Mouse (Mus musculus): ENCODE measurements around the gene Myl3.

Myl3 gene

DNA sequence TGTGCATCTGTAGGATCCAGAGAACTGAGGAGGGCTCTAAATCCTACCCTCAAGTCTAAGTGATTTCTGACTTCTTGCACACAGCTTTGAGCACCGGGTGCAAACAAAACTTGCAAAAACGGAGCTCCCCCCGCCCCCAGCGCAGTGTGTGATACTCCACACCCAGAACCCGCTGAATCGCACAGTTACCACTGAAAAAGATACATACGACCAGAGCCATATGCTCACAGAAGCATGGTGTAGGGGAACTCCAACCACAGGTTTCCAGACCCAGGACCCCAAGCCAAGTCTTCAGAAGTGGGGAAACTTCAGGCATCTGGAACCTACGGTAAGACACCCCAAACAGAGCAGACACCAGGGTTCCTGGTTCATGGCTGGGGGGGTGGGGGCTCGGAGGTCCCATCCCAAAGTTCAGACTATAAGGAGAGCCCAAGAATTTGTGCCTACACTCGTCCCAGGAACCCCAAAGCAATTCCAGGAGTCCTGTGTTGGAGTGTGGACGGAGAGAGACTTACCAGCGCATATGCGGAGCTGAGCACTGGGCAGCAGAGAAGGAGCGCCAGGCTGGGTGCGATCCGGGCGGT lies at the start of gene Myl3:
Gene Myl3, plus strand, starts transcription at position 151 of the 584 bp plus-strand sequence.
- no peak for TF ChIP-seq GATA4 (IDR thresholded peaks at IDR 0.05; ENCODE audit: insufficient replicate concordance, low read length)

DNA sequence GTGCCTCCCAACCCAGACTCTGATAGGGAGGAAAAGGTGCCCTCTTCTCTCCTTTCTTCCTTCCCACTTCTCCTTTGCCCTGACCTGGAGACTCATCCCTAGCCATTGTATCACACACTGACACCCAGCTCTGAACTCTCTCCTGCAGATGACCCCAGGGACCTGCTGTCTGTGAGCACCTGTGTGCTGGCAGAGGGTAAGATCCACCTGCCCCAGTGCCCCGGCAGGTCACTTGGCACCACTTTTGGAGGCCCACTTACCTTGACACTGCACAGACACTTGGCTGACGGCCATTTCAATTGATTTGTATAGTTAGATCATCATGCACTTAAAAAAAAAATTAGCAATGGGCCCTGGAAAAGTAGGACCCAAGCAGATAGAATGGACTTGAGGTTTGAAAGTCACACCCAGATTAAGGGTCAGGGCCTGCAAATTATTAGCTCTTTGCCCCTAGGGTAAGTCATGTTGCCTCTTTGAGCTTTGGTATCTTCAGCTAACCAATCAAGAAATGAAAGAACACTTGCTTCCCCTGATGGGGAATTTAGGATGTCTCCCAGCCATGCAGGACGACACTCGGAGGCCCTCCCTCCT lies 46.4 kb upstream of the Myl3 start:
- TF ChIP-seq GATA4 (IDR thresholded peaks at IDR 0.05; ENCODE audit: insufficient replicate concordance, low read length), result no peak

DNA sequence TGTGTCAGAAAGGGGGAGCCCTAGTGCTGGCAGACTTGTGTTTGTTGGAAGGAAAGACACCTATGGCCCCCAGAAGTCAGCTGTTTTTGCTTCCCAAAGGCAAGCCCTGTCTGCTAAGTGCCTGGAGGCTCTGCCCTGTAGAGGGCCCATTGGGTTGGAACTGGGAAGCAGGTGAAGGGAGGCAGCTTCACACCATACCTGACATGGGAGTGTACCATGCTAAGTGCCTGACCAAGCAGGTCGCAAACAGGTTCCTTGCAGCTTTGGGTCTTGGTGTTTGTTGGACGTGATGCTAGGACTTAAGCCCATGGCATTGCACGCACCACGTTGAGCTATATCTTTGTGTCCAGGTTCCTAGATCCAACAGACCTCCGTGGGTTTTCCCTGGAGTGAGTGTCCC lies 45.2 kb upstream of the Myl3 start:
- no peak for TF ChIP-seq GATA4 (IDR thresholded peaks at IDR 0.05; ENCODE audit: insufficient replicate concordance, low read length)

DNA sequence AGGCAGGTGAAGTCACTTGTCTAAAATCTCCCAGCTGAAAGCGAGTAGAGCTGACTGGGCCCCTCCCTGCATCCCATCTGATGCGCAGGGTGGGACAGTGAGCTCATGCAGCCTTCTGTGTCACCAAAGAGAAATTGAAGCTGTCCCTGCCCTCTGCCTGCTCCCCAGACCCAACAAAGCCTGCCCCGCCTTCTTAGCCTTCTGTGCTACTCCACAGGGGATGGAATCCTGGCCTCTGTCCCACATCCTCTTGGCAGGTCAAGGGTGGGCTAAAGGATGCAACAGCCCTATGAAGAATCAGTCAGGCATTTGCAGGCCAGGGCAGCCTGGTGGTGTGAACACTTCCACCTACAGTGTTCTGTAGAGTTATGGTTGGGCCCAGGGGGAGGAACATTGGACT lies 44.2 kb upstream of the Myl3 start:
- TF ChIP-seq GATA4 (IDR thresholded peaks at IDR 0.05; ENCODE audit: insufficient replicate concordance, low read length), result no peak

DNA sequence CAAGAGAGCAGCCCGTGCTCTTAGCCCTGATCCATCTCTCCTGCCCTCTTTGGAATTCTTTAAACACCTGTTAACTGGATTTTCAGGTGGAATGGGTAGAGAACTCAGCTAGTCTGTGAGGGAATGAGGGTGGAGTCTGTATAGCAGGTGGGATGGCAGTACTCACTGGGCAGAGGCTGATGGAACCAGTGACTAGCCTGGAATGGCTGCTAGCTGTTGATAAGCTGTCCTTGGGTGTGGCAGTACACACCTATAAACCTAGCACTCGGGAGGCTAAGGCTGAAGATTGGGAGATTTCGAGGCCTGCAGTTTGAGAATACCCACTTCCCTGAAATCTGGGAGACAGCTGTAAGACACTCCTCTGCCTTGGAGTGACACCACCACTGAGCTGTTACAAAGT lies 42.1 kb upstream of the Myl3 start:
- TF ChIP-seq GATA4 (IDR thresholded peaks at IDR 0.05; ENCODE audit: insufficient replicate concordance, low read length), result no peak

DNA sequence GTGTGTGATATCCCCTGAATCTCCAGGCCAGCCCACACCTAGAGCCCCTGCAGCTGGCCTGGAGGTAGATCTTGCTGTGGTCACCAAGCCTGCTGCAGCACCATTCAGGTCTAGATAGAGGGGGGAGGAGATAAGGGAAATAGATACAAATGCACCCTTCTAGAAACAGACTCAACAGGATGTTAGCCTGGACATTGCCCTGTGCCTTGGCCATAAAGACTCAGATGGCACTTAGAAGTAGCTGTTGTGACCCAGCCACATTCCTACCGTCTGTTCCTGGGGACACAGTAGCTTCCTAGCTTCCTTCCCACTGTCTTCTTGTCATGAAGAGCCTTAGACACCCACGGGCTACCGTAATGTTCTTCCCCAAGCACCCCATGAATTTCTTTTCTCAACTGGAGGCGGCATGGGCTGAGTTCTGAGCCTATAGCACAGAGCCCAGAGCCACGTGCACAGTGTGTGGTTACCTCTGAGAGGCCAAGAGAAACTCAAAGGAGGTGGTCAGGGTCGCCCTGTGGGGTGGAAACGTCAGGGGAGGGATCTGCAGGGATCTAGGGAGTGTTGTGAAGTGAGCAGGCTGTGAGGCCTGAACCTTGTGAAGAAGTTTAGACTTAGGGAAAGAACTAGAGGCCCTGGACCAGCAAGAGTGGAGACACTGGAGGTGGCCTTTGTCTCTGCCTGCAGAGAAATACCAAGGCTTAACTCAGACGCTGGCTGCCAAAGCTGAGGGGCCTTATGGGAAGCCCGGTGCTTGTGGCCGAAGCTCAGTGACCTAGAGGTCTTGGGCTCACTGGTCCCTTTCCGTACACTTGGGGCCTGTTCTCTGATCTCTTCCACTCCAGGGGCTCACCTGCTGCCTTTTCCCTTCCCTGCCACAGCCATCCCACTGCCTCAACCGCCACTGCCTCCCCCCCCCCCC lies 40.3 kb upstream of the Myl3 start:
- TF ChIP-seq GATA4 (IDR thresholded peaks at IDR 0.05; ENCODE audit: insufficient replicate concordance, low read length), result no peak

DNA sequence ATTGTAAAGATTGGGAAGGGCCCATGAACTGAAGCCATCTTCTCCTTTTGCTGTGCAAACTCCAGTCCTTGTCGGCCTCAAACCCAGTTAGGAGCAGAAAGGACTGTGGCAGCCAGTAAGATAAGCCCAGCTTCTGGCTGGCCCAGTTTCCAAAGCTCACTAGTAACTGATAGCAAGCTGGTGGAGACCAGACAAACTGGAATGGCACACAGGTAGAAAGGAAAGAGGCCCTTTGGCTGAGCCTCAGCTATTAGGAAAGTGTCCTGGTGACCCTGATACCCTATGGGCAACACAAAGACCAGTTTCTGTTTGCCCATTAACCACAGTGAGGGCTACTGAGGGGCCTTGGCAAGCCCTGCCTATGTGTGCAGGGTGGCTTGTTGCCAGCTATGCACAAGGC lies 38.8 kb upstream of the Myl3 start:
- peak; percentile 80; the same call in 1 of the 2 replicates for TF ChIP-seq GATA4 (IDR thresholded peaks at IDR 0.05; ENCODE audit: insufficient replicate concordance, low read length)

DNA sequence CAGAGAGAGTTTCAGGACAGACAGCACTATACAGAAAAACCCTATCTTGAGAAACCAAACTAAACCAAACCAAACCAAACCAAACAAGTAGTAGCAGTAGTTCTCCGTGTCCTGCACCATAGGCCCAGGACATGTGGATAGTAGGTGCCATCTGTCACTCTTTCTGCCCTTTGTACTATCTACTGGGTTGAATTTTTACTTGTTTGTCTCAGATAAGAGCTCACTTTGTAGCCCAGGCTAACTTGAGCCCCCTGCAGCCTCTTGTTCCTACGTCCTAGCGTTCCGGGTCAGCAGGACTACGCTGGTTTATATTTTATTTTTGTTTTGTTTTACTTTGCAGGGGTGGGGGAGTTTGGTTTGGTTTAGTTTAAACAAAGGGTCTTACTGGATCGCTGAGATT lies 37.7 kb upstream of the Myl3 start:
- TF ChIP-seq GATA4 (IDR thresholded peaks at IDR 0.05; ENCODE audit: insufficient replicate concordance, low read length), result no peak

DNA sequence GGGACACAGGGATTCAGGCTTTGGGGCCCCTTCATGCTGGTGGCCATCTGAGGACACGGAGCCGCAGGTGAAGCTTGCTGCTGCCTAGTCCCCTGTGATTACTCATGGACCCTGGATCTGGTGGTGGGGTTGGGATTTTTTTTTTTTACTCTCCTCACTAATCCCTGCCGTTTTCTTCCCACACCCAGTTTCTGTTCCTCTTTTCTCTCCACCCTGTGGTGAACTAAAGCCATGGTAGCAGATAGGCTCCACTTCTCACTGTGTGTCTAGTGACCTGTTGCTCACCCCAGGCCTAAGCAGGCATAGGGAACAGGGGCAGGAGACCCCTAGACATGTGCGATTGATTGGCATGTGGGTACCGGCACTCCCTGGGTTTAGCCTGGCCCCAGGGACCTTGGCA lies 34.9 kb upstream of the Myl3 start:
- TF ChIP-seq GATA4 (IDR thresholded peaks at IDR 0.05; ENCODE audit: insufficient replicate concordance, low read length), result no peak

DNA sequence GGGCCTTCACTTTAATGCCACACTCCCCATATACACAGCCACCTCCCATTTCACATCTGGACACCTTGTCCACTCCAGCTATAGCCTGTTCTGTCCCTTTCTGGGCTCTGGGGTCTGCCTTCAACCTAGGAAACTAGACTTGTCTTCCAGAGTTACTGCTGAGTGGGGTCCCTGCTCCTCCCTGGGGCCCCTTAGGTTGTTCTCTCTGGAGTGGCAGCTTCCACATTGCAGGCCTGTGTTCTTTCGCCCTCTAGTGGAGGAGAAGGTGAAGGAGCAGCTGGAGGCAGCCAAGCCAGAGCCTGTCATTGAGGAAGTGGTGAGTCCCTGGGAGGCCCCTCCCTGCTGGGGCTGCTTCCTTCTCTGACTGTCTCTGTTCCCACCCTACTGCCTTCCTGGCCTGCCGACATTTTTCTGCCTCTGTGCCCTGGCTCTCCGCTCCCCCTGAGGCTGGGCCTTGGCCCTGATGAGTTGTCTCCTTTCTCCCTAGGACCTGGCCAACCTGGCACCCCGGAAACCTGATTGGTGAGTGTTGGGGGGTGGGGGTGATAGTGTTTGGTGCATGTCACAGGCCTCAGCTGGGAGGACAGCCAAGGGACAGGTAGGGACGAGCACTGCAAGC lies 31.9 kb upstream of the Myl3 start:
- no peak for TF ChIP-seq GATA4 (IDR thresholded peaks at IDR 0.05; ENCODE audit: insufficient replicate concordance, low read length)

DNA sequence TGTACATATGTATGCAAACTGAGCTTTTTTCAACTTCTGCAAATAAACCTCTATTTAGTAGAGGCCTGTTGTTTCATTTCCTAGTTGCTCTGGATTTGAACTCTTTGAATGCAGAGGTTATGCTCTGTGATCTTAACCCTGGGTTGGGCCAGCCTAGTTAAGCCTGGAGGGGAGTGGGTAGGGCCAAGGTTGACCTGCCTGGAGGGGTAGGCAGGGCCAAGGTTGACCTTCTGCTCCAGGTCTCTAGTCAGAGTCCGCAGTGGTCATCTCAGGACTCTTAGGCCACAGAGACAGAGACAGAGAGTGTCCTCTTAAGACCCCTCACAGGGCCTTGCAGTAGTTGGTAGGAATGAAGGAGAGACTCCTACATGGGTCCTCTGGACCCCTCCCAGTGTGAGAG lies 30.1 kb upstream of the Myl3 start:
- no peak for TF ChIP-seq GATA4 (IDR thresholded peaks at IDR 0.05; ENCODE audit: insufficient replicate concordance, low read length)

DNA sequence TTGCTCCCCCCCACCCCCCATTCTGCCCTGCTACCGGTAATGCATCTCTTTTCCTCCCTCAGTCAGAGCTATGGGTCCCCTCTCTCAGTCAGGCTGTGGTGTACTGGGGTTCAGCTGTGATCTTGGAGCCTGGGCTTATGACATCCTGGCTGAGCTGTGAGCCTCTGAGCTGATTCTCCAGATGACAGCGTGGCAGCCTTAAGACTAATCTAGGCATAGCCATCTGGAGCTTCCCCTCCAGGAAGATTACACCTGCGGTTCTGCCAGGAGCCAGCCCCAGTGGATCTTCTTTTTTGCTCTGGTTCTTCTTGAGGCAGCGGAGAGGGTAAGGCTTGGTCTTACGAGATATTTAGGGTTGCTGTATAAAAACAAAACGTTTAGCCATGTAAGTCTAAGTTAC lies 29.7 kb upstream of the Myl3 start:
- no peak for TF ChIP-seq GATA4 (IDR thresholded peaks at IDR 0.05; ENCODE audit: insufficient replicate concordance, low read length)

DNA sequence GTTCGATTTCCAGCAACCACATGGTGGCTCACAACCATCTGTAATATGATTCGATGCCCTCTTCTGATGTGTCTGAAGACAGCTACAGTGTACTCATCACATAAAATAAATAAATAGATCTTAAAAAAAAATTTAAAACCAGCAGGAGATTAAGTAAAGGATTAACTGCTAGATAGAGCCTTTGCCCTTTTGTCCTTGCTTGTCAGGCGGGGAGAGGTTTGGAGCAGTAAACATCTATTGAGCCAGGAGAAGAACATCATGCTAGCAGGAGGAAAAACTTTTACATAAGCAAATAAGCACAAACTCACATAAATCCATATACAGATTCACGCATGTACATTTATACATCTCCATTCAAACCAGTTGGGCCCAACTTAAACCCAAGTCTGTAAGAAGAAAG lies 29.1 kb upstream of the Myl3 start:
- no peak for TF ChIP-seq GATA4 (IDR thresholded peaks at IDR 0.05; ENCODE audit: insufficient replicate concordance, low read length)

DNA sequence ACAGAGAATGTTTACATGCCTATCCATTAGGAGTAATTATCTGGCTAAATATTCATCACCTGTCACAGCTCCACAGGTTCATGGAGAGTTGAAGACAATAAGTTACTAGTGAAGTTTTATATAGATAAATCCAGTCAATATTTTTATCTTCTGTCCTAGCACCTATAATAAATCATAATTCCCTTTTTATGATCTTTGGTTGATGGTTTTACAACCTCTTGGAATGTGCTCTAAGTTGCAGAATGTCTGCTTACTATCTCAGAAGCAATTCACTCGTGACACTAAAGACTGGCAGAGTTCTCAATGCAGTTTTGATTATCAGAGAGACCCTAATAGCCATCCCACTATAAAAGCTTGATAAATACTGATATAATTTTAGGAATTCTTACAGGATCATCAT lies 28.3 kb upstream of the Myl3 start:
- TF ChIP-seq GATA4 (IDR thresholded peaks at IDR 0.05; ENCODE audit: insufficient replicate concordance, low read length), result no peak

DNA sequence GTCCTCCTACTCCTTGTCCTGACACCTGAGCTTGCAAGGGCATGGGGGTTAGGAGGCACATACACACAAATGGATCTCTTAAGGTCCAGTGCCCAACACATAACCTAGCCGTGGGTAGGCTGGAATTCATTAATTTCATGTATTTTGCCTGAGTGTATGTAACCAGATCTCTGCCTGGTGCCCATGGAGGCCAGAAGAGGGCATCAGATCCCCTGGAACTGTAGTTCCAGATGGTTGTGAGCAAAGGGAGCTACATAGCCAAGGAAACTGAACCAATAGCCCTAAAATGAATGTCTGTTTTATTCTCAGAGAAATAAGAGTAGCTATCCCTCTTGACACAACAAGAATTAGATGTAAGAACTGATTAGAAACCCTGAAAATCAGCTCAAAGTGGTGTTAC lies 26.2 kb upstream of the Myl3 start:
- no peak for TF ChIP-seq GATA4 (IDR thresholded peaks at IDR 0.05; ENCODE audit: insufficient replicate concordance, low read length)

DNA sequence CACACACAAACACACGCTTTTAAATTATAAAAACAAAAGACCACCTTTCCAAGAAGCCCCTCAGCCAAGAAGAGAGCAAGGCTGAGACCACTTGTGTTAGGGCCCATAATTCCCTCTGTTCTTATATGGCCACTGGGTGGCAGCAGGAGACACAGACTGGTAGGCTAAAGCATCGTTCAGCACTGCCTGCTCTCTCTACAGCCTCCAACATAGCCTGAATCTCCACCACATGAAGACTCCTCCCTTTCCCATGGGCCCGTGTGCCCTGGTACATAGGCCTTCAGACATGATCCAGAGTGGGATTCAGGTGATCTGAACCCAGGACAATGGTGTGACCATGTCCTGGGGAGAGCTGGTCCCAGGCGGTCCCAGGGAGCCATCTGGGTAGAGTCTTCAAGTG lies 24.9 kb upstream of the Myl3 start:
- TF ChIP-seq GATA4 (IDR thresholded peaks at IDR 0.05; ENCODE audit: insufficient replicate concordance, low read length), result no peak
